Mouse (Mus musculus) CD4-positive, CD25-positive, alpha-beta regulatory T cell, adult 2 months (primary cell): ENCODE results near the gene St14.
"Not testable (repeated sequence)": the region's sequence is repeated elsewhere in the genome, so short reads cannot be mapped to it uniquely, and the experiment has no call there.

Source experiments
- DNase-seq: peaks from one replicate; pipeline ENCODE4 v3.0.0-alpha.2; 2012; ENCODE audit warnings: low read depth, low spot score

St14 gene

DNA sequence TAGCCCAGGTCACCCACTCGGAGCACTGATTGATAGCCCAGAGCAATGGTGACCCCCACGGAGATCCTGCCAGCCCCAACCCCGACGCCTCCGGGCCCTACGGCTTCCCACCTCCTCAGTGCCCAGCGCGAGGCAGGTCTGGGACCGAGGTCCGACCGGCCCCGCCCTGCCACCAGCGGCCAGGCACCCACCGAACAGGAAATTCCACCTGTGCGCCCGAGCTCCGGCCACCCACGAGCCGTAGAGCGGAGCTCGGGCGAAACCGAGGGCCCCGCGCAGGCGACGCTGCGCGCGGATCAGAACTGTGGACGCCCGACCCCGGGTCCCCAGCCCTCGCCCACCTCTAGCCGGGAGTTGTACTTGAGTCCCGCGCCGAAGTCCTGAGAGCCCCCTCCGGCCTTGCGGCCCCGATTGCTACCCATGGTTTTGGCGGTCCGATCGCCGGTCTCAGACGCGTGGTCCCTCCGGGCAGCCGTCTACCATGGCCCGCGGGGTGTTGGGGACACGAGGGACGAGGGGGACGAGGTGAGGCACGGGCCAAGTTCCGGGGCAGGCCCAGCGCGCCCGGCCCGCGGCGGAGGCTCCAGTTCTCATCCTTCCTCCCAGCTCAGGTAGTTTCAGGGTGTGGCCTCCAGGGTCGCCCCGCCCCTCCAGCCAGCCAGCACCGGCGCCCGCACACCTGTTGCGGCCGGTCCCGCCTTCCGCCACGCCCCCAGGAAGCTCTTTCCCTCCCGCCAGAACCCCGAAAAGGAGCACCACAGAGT is at the start of gene St14:
Gene St14, minus strand, starts transcription at position 649 of the 764 bp plus-strand sequence.
- DNase-seq, result peak; percentile 72

DNA sequence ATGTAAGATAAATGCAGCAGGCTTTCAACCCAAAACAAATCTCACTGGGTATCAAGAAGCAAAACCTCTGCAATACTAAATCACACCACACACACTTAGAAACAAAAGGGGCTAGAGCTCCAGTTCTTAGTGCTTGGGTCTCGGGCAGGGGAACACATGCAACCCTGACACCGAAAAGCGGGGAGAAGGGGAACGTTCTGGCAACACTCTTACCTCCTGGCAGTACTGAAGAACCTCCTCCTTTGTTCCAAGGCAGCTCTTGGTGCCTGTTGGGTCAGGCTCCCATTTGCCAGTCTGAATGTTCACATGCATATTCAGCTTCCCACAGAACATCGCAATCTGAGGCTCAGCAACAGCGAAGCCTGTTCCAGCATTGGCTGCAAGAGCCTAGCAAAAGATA is 46.0 kb upstream of the St14 start:
- no peak for DNase-seq

DNA sequence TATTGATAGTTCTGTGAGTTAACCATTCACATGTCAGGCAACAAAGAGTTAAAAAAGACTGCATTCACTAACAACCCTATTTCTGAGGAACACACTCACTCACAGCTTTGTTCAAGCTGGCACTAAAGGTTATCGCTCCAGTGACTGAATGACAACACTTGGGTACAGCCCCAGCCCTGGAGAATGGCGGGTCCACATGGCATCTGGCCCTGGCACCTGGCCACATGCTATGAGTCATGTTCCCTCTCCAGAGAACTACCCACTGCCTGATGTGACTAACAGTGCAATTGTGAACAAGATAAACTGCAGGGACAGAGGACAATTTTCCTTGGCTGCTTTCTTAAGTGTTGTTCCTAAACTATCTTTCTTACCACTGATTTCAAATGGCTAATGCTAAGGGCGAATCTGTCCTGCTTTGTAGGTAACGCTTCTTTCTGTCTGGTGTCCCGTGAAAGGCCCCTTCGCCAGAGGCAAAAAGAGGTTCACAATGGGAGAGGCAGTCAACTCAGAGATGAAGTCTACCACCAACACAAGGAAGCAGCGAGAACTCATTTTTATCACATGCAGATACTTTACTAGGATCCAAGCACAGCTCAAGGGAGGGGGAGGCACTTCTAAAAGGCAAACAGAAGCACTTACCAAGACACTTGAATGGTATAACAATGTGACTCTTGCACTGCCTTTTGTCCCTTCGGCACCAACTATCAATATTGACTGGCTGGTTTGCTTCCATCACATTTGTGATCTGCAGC is 44.9 kb upstream of the St14 start:
- DNase-seq, result no peak

DNA sequence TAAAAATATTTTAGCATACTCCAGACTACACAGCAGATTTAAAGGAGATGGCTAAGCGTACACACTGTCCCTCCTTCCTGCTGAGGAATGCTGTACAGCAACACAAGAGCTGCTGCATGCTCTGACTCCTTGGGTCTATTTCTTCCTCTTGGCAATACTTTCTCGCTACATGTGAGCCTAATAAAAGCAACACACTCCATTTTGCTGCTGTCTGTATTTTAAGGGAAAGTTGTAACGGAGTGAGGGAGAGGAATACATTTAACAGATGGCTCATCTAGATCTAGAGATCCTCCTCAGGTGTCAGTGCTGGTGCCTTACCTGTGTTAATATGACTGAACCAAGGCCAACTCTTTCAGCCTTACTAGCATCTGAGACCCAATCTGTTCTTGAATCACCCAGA is 44.3 kb upstream of the St14 start:
- DNase-seq, result no peak

DNA sequence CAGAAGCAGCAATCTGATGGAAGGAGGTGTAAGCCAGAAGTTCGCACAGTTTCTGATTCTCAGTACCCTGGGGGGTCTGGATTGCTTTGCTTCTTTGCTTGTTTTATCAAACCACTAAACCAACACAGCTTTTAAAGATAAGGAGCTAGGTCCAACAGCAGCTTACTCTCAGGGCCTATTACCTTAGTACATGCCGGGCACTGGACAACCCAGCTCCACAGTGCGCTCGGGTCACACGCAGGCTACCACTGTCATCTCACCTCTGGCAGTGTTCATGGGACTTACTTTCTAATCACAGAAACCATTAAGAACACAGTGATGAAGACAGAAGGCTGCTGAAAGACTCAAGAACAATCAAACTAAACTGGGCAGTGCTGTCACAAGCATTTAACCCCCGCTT is 43.7 kb upstream of the St14 start:
- DNase-seq, result no peak

DNA sequence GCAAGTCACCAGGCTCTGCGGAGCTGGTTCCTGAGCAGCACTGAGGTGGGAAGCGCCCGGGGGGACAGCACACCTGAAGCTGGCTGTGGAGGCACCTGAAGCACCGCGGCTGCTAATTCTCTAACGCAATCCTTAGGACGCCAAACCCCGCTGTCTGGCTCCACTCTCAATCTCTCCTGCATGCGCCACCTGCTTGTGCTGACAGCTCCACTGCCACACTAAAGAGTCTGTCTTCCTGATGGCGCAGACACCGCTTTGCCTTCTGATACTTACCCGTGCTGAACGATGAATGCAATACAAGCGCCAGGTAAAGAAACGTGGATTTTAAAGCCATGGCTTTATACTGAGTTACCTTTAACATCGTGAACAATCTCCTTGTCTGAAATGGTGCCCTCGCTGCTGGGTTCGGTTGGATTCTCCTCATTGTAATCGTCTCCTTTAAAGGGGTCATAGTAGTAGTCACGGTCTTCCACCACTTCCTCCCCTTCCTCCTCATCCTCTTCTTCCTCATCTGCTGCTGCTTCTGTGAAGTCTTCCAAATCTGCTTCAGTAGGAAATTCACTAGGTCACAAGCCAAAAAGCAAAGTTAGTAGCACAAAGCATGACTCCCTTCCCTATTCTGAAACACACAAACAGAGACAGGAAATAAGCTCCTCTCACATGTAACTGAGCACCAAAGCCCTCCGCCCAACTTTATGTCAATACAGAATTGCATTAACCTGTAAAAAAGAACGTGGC is 36.9 kb upstream of the St14 start:
- no peak for DNase-seq

DNA sequence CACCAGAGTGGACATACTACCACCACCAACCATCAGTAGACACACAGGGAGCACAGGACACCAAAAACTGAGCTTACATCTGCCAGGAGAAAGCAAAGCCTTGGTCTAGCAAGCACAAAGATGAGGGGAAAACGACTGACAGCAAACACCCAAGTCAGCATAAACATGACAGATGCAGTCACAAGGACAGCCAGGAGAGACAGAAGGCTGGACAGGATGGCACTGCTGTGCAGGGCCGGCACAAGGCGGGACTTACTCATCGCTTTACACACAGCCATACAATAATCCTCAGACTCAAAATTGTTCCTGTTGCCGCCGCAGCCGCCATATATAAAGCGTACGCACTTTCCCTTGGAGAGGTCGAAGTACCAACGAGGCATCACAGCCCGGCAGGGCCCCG is 35.7 kb upstream of the St14 start:
- DNase-seq, result no peak

DNA sequence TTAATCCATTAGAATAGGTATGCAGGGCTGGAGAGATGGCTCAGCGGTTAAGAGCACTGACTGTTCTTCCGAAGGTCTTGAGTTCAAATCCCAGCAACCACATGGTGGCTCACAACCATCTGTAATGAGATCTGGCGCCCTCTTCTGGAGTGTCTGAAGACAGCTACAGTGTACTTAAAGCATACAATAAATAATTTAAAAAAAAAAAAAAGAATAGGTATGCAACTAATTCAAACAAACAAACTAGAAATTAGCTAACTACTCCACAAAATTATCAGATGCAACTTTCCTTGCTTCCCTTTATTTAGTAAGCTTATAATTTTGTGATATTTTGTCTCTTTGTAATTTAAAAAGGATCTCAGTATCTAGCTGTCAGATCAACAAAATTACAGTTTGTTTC is 33.9 kb upstream of the St14 start:
- DNase-seq, result not testable (repeated sequence)

DNA sequence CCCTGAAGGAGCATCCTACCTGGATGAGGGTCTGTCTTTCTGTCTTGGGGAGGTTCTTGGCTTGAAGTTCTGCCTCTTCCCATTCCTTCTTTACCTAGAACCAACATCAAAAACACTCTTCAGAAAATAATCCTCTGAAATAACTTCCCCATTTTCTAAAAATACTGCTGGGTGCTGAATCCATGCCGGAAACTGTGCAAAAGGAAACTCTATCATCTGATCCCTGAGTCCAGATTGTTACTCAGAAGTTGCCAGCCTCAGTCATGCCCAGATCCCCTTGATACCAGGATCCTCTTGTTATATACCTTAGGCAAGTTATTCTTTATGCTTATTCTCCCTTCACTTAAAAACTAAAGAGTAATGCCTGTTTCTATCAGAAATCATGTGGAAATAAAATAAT is 31.7 kb upstream of the St14 start:
- no peak for DNase-seq

DNA sequence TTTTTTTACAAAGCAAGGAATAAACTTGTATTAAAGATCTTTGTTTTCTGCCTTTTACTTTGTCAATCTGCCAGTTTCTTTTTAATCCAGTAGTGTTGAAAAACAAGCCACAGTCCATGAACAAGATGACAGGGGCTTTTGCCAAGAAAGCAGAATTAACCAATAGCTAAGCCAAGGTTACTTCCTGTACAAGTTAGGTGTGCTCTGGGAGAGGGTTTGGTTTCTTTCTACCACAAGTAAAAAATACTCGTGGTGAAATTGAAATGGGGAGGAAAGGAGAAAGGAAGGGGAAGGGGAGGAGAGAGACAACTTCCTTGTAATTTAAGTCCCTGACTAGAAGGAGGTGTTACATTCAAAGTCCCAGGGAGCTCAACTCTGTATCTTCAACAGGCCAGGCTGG is 31.3 kb upstream of the St14 start:
- DNase-seq, result no peak

DNA sequence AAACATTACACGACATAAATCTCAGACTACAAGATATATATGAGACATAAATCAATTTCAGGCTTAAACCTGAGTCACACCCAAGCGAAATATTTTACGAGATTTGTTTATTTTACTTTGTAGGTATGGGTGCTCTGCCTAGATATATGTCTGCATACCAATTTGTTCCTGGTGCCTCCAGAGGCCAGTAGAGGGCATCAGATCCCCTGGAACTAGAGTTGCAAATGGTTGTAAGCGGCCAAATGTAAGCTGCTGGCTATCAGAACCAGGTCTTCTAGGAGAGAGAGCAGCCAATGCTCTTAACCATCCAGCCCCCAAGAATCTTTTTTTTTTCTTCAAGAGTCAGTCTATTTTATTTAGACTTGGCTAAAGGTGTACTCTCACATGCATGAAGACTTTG is 28.3 kb upstream of the St14 start:
- peak; percentile 24 for DNase-seq

DNA sequence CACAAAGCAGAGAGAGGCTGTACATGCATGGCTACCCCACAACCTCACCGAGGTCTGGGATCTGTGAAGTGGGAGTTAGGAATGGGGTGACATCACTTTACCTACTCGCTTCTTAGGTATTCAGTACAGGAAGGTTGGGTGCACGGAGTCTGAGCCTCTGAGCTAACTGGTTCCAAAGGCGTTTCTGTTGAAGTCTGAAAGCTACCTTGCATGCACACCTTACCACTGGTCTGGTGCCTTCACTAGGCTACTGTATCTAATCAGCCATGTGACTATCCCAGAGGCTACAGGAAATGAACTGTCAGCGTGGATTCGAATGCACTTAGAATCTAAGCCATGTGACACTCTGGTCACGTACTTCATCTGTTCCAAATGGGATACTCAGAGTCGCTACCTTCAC is 24.9 kb upstream of the St14 start:
- no peak for DNase-seq

DNA sequence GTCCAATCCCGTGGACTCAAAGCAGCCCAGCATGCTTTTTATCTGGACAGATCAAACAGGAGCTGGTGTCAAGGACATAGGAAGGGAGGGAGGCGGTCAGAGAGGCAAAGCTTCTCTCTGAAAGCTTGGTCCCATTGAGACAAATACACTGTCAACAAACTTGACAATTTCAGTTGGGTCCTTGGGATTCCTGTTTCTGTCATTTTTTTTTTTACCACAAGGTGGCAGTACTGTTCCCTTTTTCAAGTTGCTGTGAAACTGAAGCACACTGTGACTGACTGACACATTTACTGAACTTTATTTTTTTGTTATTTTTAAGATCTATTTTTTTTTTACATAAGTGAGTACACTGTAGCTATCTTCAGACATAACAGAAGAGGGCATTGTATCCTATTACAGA is 19.4 kb upstream of the St14 start:
- peak; percentile 77 for DNase-seq

DNA sequence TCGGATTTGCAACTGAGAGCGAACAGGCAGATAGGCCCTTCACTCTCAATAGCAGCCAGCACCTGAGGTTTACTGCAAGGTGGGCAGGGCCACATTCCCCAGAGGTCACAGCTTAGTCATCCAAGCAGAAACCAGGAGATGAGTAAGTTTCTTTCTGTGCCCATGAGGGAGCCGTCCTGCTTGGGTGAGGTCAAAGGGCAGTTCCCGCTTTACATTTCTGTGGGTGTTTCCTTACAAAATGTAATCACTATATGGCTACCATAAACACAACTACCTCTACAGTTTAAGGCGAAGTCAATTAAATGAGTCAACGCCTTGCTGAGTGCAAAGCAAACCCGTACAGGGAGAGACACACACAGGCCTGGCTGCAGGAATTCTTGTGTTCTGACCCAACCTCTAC is 16.5 kb upstream of the St14 start:
- no peak for DNase-seq

DNA sequence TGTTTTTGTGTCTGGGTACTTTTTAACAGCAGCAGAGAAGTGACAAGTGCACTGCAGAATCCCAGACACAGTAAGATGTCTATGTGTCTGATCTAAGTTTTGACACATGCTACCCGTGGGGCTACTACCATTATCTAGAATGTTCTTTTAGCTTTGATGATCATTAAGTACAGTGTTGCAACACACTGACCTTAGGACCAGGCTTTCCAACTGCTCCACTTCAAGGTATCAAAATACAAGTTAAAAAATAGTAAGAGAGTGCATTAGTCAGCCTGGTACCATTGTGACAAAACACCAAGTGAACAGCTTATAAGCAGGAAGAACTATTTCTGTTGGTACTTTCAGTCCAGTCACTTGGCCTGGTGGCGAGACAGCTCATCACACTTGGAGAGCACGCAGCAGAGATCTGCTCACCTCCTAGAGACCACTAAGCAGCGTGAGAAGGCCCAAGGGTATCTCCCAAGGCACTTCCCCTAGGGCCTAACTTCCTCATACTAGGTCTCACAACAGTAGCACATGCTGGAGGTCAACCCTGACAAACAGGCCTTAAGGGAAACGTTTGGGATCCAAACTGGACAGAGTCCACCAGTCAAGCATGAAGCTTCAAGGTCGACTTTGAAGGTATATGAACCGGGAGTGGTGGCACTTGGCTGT is 13.7 kb upstream of the St14 start:
- no peak for DNase-seq

DNA sequence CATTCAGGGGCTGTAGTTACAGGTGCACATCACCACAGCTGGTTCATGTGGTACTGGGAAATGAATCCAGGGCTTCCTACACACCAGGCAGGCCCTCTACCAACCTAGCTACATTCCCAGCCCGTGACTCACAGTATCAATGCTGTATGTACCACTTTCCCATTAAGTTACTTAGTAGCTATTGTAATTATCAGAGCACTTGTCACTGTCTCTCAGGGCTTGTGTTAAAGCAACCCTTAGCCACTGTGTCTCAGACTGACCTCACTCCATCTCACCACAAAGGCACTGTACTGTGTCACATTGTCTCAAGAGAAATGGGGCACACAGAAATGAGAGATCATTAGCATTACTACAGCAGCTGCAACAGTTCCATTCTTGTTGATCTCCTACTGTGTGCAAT is 11.3 kb upstream of the St14 start:
- no peak for DNase-seq

DNA sequence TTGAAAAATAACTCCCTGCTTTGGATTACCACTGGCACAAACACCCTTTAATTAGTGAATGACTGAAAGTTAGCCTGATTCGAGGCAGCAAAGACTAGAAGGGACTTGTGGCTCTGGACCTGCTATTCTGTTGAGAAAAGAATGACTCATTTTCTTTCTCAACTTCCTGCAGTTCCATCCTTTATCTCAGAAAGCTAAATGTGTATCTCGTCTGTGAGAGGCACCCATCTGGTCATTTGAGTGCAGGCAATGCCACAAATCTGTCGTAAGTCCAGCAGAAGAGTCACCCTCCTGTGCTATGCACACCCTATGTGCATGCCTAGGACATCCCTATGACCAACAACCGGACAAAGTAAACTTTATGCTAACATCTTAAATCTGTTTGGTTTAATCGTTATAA is 1.5 kb upstream of the St14 start:
- no peak for DNase-seq

DNA sequence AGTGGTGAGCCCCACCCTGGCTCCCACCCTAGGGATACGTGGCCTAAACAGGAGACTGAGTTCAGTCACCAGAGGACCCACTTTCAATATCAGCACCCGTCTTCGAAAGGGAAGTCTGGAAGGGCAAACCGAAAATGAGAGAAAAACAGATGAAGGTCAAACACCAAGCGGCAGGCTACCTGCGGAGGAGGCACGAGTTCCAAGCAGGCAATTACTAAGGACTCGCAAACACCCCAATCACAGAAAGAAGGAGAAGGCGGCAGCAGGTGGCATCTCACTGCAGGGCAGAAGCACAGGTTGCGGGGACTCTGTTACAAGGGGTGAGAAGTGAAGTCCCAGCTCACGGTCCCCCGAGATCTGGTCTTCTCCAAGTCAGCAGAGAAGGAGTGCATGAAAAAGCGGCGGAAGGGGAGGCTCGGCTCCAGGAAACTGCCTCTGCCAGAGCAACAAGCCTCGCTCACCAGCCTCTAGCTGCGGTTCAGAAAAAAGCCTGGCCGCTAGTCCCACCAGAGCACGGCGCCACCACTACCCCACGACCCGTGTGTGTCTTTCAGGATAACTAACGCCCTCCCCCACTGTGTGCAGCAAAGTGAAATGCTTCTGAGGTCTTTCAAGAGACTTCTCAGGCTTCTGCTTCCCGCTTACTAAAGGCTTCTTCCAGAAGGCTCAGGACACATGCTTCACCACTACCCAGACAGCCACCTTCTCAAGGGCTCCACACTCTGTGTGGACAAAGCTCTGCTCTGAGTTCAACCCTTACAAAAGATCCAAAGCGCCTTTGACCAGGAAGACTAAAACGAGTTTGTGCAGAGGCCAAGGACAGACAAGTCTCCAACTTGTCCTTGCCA is 1.1 kb downstream of the St14 start:
- peak; percentile 42 for DNase-seq

DNA sequence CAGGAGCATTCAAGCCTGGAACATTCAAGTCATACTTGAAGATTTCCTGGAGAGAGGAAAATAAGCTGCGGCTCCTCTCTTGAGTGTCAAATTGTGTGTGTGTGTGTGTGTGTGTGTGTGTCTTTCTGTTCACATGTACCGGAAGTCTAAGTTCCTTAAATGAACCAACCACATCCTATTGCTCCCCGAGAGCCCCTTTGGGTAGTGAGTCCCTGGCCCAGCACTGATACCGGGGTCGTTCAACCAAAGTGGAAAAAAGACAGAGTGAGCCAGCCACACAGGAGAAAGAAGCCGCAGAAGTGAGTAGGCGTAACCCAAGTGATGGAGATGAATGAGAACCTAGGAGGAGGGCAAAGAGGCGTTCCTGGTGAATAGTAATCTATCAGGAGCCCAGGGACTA is 1.7 kb downstream of the St14 start:
- DNase-seq, result peak; percentile 56

DNA sequence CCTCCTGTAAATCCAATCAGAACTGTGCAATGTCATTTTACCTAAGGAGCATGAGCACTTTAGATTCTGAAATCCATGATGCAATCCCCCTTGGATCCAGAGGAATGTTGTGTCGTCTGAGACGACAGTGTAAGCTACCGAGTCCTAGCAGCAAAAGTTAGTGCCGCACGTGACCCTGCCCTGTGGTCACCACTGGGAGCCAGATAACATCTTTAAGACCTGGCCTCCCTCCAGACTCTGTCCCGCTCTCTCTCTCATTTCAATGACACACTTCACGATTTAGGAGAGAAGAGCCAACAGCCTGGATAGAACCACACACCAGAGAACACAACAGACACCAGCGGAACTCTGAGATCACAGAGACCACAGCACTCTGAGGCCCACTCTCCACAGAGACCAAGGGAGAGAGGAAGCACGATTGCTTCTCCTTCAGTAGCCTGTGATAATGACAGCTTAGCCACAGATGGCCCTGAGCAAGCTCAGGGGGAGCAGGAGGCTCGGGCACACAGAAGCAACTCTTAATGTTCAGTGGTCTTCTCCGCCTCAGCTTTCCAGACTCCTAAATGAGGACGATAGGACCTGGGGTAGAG is 3.7 kb downstream of the St14 start:
- no peak for DNase-seq

DNA sequence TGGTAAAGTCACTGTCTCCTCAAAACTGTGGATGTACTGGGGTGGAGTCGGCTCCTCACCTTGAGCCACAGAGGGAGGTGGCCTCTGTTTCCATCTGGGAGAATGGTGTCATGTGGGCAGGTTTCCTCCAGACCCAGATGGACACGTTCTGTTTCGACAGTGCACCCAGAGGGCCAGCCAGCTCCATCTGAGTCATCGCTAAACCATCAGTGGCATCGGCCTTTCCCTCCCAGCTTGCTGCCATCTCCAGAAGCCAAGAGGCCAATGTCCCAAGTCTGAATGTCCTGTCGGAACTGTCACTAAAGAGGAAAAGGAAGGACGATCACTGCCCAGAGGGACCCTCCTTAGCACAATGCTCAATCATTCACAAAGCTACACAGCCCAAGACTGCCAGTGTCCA is 5.6 kb downstream of the St14 start:
- DNase-seq, result no peak
